Mouse (Mus musculus): ENCODE data around the gene Ttc25.
"Not testable (repeated sequence)": the region's sequence is repeated elsewhere in the genome, so short reads cannot be mapped to it uniquely, and the experiment has no call there.

Gene Ttc25

DNA sequence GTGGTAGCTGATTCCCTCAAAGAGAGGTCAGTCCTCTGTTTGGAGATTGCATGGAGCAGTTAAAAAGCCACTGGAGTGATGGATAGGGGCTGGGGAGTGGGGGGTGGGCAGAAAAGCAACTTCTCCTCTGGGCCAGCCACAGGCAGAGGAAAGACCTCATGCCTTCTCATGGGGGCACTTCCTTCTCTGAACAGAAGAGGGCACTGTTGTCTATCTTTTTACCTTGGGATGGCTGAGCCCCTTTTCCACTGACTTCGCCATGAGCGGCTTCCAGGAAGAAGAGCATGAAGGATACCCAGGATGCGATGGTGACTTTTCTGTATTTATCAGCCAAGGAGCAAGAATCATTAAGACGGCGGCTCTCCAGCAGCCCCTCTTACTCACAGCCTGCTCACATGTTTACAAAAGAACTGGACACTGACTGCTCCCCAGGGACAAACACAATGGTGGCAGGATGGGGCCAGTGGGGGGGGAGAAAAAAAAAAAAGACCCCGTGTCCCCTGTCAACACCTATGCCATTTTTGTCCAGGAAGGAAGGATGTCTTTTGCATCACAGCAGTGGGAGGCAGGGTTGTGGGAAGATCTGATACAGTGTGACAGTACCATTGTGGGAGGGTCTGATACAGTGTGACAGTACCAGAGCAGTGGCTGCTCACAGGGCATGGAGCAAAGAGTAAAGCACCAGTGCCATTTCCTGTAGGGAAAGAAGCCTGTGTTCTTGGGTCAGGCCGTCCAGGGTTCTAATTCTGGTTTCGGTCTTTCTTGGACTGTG is 25.2 kb downstream of the Ttc25 start:
- peak; percentile 54 for DNase-seq (ENCODE audit: low read depth, low spot score)

DNA sequence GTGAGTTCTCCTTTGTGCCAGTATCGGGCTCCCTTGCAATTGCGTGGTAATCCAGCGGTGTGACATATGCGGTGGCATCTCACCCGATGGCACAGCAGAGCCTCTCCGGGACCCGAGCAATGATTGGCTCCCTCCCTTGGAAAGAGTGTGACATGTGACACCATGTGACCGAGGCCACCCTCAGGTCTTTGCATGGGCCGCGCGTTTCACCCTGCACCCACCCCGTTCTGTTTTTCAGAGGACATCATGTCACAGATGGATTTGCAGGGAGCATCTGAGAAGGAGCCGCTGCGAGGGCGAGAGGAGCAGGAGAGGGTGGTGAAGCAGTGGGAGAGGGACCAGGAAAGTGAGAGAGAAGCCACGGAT is 25.8 kb downstream of the Ttc25 start:
- DNase-seq (ENCODE audit: low read depth, low spot score): no peak

DNA sequence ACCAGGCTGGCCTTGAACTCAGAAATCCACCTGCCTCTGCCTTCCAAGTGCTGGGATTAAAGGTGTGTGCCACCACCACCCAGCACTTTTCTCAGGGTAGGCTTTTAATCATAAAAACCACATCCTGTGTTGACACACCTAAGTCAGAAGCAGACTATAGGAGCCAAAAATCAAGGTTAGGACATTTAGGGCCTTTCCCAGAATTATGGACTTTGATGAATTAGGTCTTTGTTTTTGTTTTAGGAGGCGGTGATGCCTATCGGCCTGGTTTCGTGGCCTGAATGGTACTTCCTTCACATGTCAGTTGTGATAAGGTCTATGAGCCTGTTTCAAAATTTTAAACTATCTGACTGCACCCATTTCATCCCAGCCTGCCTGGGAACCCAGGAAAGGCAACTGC is 28.8 kb downstream of the Ttc25 start:
- DNase-seq (ENCODE audit: low read depth, low spot score): no peak

DNA sequence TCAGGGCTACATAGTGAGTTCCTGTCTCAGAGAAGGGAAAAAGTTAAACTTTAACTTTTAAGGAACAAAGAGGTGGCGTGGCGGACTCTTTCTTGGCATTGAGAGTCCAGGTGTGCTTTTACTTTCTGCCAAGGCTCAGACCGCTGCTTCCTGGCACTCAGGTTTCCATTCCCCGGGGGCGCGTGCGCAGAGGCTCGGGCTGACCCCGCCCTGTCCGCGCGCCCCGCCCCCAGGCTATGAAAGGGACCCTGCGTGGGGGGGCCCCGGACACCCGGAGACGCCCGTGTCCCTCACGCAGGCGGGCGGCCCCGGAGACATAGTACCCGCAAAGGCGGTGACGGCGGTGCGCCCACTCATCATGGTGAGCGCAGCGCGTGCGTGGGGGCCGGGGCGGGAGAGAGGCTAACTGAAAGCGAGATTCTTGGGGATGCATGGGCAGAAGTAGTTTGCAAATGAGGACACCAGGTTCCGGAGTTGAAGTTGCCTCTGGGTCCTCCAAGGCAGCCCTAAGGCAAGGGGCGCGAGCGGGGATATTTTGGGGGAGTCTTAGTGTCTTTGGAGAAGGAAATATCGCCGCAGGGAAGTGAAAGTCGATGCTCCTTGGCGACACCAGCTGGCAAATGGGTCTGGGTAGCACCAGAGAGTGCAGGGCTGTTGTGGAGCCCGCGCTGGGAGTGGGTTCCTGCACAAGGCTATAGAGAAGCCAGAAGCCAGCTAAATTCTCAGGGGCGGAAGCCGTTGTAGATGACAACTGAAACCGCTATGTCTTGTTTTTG is 29.5 kb downstream of the Ttc25 start, which contains the start of gene Cnp:
TSS of gene Cnp (plus strand) at position 197 of the 776 bp plus-strand sequence.
- no peak for DNase-seq (ENCODE audit: low read depth, low spot score)

DNA sequence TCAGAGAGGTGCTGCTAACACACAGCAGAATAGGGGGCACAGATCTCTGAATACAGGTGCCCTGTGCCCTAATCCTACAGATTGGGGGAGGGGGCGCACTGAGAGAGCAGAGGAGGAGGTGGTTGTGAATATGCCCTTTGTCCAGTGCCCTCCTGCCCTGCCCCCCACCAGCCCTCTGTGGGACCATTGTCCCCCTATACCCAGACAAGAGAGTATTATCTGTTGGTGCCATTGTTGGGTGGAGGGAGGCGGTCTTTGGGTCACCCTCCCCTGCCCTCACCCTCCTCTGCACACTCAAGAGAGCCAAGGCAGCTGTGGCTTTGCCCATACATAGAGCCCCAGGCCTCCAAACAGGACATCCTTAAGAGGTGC is 30.1 kb downstream of the Ttc25 start:
- DNase-seq (ENCODE audit: low read depth, low spot score): no peak

DNA sequence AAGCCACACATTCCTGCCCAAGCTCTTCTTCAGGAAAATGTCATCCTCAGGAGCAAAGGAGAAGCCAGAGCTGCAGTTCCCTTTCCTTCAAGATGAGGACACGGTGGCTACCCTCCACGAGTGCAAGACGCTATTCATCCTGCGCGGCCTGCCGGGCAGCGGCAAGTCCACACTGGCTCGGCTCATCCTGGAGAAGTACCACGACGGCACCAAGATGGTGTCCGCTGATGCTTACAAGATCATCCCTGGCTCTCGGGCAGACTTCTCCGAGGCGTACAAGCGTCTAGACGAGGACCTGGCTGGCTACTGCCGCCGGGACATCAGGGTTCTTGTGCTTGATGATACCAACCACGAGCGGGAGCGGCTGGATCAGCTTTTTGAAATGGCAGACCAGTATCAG is 30.8 kb downstream of the Ttc25 start:
- DNase-seq (ENCODE audit: low read depth, low spot score): no peak

DNA sequence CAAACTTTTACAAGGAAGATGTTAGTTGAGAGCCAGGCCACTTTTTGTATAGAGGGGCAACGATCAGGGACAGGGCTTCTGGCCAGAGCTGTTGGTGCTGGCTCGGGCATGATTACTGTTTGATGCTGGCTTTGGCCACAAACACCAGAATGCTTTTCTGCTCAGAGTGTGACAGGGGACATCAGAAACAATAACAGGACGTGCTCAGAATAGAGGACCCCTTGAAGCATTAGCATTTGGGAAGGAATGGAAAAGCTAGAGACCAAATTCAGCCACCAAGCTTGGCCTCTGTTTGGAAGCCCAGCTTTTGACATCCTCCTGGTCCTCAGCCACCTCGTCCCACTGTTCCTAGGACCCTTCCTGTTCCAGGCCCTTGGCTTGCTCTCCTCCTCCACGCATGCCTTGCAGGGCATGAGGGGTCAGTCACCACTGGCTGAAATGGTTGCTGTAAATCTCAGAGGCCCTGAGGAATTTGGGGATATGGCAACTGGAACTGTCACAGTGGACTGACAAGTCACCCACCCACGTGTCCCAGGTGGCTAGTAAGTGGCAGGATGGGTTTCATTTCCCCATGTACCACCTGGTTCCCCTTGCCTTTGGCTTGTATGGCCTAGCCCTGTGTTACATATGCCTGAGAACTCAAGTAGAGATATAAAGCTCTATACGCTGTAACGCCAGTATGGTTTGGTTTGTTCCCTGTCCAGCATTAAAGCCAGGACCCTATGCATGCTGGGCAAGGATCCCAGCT is 32.6 kb downstream of the Ttc25 start:
- DNase-seq (ENCODE audit: low read depth, low spot score): no peak

DNA sequence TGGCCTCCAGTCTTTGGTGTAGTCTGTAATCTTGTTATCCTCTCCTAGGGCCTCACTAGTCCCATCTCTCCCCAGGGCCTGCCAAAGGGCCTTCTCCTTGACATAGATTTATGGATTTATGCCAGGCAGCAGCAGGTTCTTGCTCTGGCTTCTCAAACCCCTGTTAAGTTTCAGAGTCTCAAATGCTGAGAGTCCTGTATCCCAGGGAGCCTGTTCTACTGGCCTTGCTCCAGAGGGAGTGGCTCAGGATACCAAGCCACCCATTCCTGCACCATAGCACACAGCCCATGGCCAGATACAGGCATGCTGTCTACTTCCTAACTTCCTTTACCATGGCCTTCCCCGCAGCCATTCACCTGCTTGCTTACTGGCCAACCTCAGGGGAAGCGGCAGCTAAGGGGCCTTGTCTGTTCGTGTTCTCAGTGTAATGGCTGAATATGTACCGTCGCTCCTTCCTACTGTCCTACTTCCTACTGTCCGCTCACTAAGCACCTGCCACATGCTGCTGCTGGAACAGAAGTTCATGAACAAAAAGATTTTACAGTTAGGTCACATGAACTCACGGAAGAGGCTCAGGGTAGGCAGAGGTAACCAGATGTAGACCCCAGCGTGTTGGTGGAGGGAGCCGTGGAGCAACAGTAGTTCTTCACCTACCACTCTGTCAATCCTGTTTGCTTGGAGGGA is 33.9 kb downstream of the Ttc25 start:
- DNase-seq (ENCODE audit: low read depth, low spot score): no peak

DNA sequence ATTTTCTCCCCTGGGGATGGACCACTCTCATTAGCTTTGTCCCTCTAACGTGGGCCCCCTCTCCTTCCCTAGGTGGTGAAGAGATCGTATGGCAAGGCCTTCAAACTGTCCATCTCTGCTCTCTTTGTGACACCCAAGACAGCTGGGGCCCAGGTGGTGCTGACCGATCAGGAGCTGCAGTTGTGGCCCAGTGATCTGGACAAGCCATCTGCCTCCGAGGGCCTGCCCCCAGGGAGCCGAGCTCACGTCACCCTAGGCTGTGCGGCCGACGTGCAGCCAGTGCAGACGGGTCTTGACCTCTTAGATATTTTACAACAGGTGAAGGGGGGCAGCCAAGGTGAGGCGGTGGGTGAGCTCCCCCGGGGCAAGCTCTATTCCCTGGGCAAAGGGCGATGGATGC is 34.9 kb downstream of the Ttc25 start:
- no peak for DNase-seq (ENCODE audit: low read depth, low spot score)

DNA sequence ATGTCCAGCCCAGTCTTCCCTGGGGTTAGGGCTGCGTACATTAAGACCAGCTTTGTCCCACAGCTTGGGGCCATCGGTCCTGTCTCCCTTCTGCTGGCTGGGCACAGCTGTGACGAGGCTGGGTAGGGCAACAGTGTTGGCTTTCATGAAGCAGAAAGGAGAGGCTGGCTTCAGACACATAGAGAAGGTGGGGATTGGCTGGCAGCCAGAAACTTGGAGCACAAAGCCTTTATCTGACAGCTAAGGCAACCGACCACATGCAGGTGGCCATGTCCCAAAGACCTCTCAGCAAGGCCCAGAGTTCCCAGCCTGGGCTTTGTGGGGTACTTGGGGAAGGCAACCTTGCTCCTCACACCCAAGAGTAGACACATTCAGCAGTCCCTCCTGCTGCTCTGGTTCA is 36.3 kb downstream of the Ttc25 start:
- no peak for DNase-seq (ENCODE audit: low read depth, low spot score)

DNA sequence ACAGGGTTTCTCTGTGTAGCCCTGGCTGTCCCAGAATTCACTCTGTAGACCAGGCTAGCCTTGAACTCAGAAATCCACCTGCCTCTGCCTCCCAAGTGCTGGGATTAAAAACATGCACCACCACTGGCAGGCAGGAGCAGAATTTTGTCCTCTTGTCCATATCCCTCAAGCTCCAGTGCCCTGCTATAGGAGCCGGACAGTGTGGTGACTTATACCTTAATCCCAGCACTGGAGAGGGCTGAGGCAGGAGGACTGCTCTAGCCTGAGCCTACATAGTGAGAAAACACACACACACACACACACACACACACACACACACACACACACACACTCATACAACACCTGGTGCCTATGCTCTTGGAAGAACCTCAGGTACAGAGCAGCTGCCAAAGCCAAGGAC is 37.0 kb downstream of the Ttc25 start:
- not testable (repeated sequence) for DNase-seq (ENCODE audit: low read depth, low spot score)

DNA sequence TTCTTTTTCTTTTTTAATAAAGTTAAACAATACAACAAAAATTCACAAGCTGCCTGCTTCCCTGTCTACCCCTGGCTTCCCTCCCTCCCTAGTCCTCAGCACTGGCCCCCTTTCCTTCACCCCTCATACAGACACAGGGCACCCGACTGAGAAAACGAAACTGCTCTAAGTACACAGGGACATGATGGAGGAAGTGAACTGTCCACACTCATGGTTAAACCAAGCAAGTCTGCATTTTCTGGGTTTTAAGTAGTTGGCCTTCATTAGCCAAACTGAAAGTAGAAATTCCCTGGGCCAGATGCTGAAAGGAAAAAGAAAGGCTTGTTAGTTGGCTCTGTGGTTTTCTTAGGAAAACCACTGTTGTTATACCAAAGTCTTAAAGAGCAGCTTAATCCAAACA is 37.4 kb downstream of the Ttc25 start:
- no peak for DNase-seq (ENCODE audit: low read depth, low spot score)

DNA sequence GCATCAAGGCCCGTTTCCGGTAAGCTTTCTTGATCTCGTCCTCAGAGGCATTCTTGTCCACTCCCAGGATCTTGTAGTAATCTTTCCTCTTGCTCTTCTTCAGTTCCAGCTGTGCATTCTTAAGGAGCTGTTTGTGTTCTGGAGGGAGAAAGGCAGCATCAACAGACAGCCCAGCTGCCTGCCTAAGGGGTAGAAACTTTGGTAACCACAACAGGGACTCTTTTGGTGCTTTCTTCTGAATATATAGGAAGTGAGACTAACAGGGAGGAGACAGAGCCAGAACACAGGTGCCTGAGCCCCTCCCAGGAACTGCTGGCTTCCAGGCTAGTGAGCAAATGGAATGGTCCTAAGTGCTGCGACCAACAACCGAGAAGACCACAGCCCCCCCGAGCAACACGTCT is 39.2 kb downstream of the Ttc25 start:
- DNase-seq (ENCODE audit: low read depth, low spot score): no peak

DNA sequence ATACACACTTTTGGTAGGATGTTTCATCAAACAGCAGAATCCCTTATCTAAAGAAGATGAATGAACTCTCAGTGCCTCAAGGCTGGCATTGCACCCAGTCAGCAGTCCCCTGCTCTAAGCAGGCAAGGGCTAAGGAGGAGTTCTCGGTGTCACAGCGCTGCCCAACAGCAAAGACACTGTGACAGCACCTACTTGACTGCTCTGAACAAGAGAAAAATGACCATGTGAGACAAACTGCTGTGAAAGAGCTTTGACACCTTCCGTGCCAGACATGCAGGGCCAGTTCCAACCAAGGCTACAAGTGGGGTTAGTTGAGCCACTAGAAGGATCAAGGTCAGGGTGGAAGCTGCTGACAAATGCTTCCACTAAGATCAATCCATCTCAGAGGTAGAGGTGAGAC is 39.7 kb downstream of the Ttc25 start:
- no peak for DNase-seq (ENCODE audit: low read depth, low spot score)

DNA sequence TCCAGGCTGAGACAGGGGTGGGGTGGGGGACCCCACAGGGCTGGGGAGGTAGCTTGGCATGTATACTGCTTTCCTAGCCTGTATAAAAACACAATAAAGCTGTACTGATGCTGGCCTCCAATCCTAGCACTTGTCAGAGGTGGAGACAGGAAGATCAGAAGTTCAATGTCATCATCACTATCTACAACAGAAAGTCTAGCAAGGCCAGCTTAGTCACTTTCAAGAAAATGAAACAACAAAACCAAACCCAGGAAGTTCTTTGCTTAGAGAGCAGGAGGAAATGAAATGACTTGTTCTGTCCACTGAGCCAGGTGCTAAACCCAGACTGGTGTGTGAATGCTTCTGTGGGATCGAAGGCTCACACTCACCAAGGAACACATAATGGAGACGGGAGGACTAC is 43.1 kb downstream of the Ttc25 start:
- DNase-seq (ENCODE audit: low read depth, low spot score): no peak

DNA sequence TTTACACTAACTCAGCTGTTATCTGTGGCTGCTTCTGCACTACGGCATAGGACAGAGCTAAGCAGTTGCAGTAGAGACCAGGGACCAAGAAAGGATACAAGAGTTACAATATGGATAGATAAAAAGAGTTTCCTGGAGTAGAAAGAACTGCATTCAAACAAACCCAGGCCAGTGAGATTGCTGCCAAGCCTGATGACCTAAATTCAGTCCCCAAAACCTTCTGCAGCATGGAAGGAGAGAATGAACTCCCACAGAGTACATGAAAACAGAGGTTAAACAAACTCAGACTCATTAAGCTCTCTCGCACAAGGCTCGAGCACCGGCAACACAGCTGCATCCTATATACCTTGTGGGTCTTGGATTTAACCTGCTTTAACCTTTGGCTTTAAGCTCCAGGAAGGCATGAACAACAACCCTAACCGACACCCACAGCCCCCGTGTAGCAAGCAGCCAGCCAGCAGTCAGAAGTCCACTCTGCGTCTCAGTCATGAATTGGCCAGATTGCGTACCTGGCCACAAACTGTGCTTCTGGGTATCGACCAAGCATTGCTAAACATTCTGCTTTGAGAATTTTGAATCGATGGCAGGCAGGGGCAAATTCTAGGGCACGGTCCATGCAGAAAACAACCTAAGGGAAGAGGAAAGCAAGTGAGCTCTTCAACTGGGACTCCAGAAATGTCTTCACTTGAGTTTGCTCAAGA is 47.1 kb downstream of the Ttc25 start:
- DNase-seq (ENCODE audit: low read depth, low spot score): no peak

DNA sequence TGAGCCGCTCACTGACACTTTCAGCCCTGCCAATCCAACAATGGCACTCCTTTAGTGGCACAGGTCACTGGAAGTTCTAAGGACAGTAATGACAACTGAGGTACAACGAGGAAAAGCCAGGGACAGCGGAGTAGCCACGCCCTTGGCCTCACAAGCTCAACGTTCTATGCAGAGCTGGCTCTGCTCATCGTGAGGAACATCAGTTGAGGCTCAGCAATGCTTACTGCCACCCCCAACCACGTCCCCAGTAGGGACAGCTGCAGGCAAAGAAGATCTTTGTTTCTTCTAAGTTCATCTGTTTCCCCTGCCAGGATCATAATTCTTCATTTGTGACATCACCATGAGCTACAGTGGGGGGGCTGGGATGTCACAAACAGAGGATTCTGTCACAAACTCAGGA is 49.2 kb downstream of the Ttc25 start:
- DNase-seq (ENCODE audit: low read depth, low spot score): no peak

DNA sequence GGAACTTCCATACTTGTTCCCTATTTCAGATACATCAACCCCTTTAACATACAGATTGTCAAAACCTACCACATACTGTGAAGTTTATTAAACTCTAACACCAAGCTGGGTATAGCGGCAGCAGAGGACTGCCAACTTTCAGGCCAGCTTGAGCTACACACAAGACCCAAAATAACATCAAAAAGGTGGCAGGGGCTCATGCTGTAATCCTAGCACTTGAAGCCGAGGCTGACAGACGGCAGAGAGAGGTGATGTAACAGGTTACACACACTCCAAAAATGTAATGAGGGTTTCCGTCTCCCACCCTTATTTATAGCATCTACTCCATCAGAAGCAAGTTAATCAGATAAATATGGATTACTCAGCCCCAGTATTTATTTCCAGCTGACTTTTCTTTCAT is 50.1 kb downstream of the Ttc25 start:
- no peak for DNase-seq (ENCODE audit: low read depth, low spot score)

DNA sequence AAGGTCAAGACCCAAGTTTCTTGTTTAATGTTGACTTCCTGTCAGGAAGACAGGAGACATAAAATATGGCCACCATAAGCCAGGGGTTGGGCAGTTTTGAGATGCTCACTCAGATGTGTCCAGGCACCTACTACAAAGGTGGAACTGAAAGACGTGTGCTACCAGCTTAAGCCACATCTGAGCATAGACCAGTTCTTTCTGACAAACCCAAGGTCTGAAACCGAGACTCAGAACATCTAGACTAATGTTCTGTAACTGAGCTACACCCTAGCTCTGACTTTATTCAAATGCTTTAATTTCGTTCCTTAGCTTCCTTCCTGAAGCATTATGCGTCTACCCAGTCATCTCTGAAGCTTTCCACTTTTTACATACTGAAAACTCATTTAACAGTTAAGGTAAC is 52.7 kb downstream of the Ttc25 start:
- no peak for DNase-seq (ENCODE audit: low read depth, low spot score)

DNA sequence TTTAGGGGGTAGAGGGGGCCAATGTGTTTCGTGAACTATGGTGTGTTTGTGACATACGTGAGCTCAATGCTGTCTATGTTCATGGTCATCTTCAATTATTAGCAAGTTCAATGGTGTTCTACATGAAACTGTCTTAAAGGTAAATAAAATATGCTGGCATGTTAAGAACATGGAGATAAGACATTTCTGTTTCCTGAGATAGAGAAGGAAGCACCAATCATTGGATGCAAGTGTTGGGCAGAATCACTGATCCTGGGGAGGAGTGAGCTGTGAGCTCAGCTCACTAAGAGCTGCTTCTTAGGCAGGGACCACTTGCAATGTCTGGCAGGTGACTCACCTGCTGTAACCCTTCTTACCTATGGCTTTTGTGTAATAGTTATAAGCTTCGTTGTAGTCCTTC is 56.0 kb downstream of the Ttc25 start:
- DNase-seq (ENCODE audit: low read depth, low spot score): no peak

DNA sequence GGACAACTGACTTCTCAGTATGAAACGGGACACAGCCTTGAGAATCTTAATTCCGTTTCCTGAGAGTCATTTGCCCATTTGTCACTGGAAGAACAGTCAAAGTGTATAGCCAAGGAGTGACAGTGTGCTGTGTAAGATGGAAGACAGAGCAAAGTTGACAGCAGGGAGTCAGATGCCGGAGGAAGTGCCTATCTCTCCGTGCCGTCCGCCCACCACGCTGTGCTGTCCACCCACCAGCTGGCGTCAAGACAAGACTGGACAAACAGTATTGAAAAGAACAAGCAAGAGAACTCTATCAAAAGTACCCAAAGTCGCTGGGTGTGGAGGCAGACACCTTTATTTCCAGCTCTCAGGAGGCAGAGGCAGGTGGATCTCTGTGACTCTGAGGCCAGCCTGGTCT is 57.7 kb downstream of the Ttc25 start:
- DNase-seq (ENCODE audit: low read depth, low spot score): no peak

Data from retina, adult 2 months (tissue).